Mouse (Mus musculus) MEL (cell line): ENCODE results near the gene Dmrtc1a.

ENCODE experiments used
- EP300 ChIP-seq, 2 experiments: IDR thresholded peaks; 2 replicates each; pipeline ENCODE4 v1.6.1; 2011; ENCODE audit warnings: improper control_type of control experiment in 2 of 2, low read length in 2 of 2, low read depth in 1 of 2, mild to moderate bottlenecking in 1 of 2
- HCFC1 ChIP-seq: IDR thresholded peaks from 2 replicates; pipeline ENCODE4 v1.6.1; 2012; ENCODE audit warnings: low read depth, mild to moderate bottlenecking, inconsistent platforms, low read length, improper control_type of control experiment, moderate library complexity
- KAT2A ChIP-seq: conservative IDR thresholded peaks from 2 replicates; pipeline ENCODE4 v1.6.1; 2012; ENCODE audit warnings: low read depth, low read length, improper control_type of control experiment, inconsistent platforms
- MAX ChIP-seq: IDR thresholded peaks from 2 replicates; pipeline ENCODE4 v1.6.1; 2011; ENCODE audit warnings: low read length, improper control_type of control experiment
- MAZ ChIP-seq: IDR thresholded peaks from 2 replicates; pipeline ENCODE4 v1.6.1; 2012; ENCODE audit warnings: low read depth, mild to moderate bottlenecking, inconsistent platforms, low read length, improper control_type of control experiment
- RCOR1 ChIP-seq: IDR thresholded peaks from 2 replicates; pipeline ENCODE4 v1.6.1; 2012; ENCODE audit warnings: low read depth, mild to moderate bottlenecking, inconsistent platforms, low read length, improper control_type of control experiment
- UBTF ChIP-seq: IDR thresholded peaks from 2 replicates; pipeline ENCODE4 v1.6.1; 2012; ENCODE audit warnings: low read depth, mild to moderate bottlenecking, inconsistent platforms, low read length, improper control_type of control experiment, moderate library complexity, borderline replicate concordance; ENCODE audit not compliant: insufficient read depth
- USF1 ChIP-seq: IDR thresholded peaks from 2 replicates; pipeline ENCODE4 v1.6.1; 2014; ENCODE audit warnings: low read depth, mild to moderate bottlenecking, inconsistent platforms, low read length, improper control_type of control experiment, moderate library complexity

- TF ChIP-seq EP300 (IDR thresholded peaks at IDR 0.05; ENCODE audit: low read depth in 1 of 2, low read length in 2 of 2), result no peak
- TF ChIP-seq KAT2A, result no peak
- no peak for TF ChIP-seq UBTF
- TF ChIP-seq RCOR1, result no peak
- no peak for TF ChIP-seq MAX
- no peak for TF ChIP-seq MAZ
- TF ChIP-seq USF1, result no peak
- no peak for TF ChIP-seq HCFC1
These were observed 25.3 kb upstream of the Dmrtc1a start for GRCm38 (mm10) chrX:102933571-102934394.
